Mouse (Mus musculus) MEL (cell line): ENCODE data around the gene Kif6. TPM values are rescaled to one million over a fixed set of nuclear protein-coding genes. Genes with fewer than 3 reads are reported as not detected.

ENCODE experiments used
- DNase-seq: peaks from one replicate; pipeline ENCODE4 v3.0.0; 2011; ENCODE audit warnings: low read depth, low spot score
- H3K27ac ChIP-seq: 2 replicates; pipeline ENCODE4 v1.5.1; 2012; ENCODE audit warnings: low read depth, mild to moderate bottlenecking, control low read depth, low read length, moderate library complexity; ENCODE audit not compliant: control insufficient read depth
- H3K27me3 ChIP-seq, 2 experiments: fragments of 150-350 bp in 1 of 2; sonication (generic) in 1 of 2; 2 replicates each; pipeline ENCODE4 v1.6.1; 2012; ENCODE audit warnings: low read length in 2 of 2, mild to moderate bottlenecking in 2 of 2, improper control_type of control experiment in 1 of 2, moderate library complexity in 1 of 2; ENCODE audit not compliant: insufficient read depth in 2 of 2, control insufficient read depth in 1 of 2
- H3K36me3 ChIP-seq, 2 experiments: 2 replicates each; pipeline ENCODE4 v1.6.1; 2012 to 2014; ENCODE audit warnings: low read length in 2 of 2, improper control_type of control experiment in 1 of 2, inconsistent platforms in 1 of 2, mild to moderate bottlenecking in 1 of 2; ENCODE audit not compliant: insufficient read depth in 2 of 2, control insufficient read depth in 1 of 2
- H3K4me1 ChIP-seq, 2 experiments: fragments of 150-350 bp in 1 of 2; sonication (generic) in 1 of 2; 2 replicates each; pipeline ENCODE4 v1.6.1; 2012; ENCODE audit warnings: low read length in 2 of 2, improper control_type of control experiment in 1 of 2, mild to moderate bottlenecking in 1 of 2; ENCODE audit not compliant: insufficient read depth in 2 of 2, control insufficient read depth in 1 of 2
- H3K4me3 ChIP-seq, 2 experiments: fragments of 150-350 bp in 1 of 2; sonication (generic) in 1 of 2; 2 replicates each; pipeline ENCODE4 v1.5.1; 2012; ENCODE audit warnings: low read depth in 2 of 2, low read length in 2 of 2, mild to moderate bottlenecking in 2 of 2, moderate library complexity in 2 of 2, control low read depth in 1 of 2, improper control_type of control experiment in 1 of 2; ENCODE audit not compliant: control insufficient read depth in 1 of 2, insufficient read depth in 1 of 2
- H3K79me2 ChIP-seq: 2 replicates; pipeline ENCODE4 v1.6.1; 2012; ENCODE audit warnings: mild to moderate bottlenecking, low read length, moderate library complexity; ENCODE audit not compliant: control insufficient read depth, poor library complexity, insufficient read depth
- H3K9ac ChIP-seq: 2 replicates; pipeline ENCODE4 v1.6.1; 2012; ENCODE audit warnings: low read depth, mild to moderate bottlenecking, control low read depth, low read length, moderate library complexity; ENCODE audit not compliant: control insufficient read depth, poor library complexity, severe bottlenecking
- H3K9me3 ChIP-seq: fragments of 150-350 bp; sonication (generic); replicated peaks from 2 replicates; pipeline ENCODE4 v1.6.1; 2012; ENCODE audit warnings: mild to moderate bottlenecking, low read length, improper control_type of control experiment, moderate library complexity; ENCODE audit not compliant: insufficient read depth
- CHD1 ChIP-seq: IDR thresholded peaks from 2 replicates; pipeline ENCODE4 v1.6.1; 2012; ENCODE audit warnings: low read depth, mild to moderate bottlenecking, inconsistent platforms, low read length, improper control_type of control experiment
- CTCF ChIP-seq, 3 experiments: IDR thresholded peaks in 2 of 3; conservative IDR thresholded peaks in 1 of 3; 2 replicates each; pipeline ENCODE4 v1.5.1; 2011 to 2012; ENCODE audit warnings: low read length in 3 of 3, low read depth in 2 of 3, mild to moderate bottlenecking in 2 of 3, improper control_type of control experiment in 1 of 3, inconsistent platforms in 1 of 3, mixed read lengths in 1 of 3, moderate library complexity in 1 of 3; ENCODE audit not compliant: control insufficient read depth in 1 of 3, insufficient read depth in 1 of 3, poor library complexity in 1 of 3, severe bottlenecking in 1 of 3
- ETS1 ChIP-seq: IDR thresholded peaks from 2 replicates; pipeline ENCODE4 v1.6.1; 2012; ENCODE audit warnings: low read depth, mild to moderate bottlenecking, inconsistent platforms, low read length, improper control_type of control experiment, moderate library complexity
- GABPA ChIP-seq: IDR thresholded peaks from 2 replicates; pipeline ENCODE4 v1.6.1; 2012; ENCODE audit warnings: low read depth, mild to moderate bottlenecking, inconsistent platforms, low read length, improper control_type of control experiment, moderate library complexity
- JUND ChIP-seq: IDR thresholded peaks from 2 replicates; pipeline ENCODE4 v1.6.1; 2011; ENCODE audit warnings: low read depth, mild to moderate bottlenecking, improper control_type of control experiment, low read length
- MAX ChIP-seq: IDR thresholded peaks from 2 replicates; pipeline ENCODE4 v1.6.1; 2011; ENCODE audit warnings: low read length, improper control_type of control experiment
- MAZ ChIP-seq: IDR thresholded peaks from 2 replicates; pipeline ENCODE4 v1.6.1; 2012; ENCODE audit warnings: low read depth, mild to moderate bottlenecking, inconsistent platforms, low read length, improper control_type of control experiment
- MEF2A ChIP-seq: IDR thresholded peaks from 2 replicates; pipeline ENCODE4 v1.6.1; 2014; ENCODE audit warnings: low read depth, mild to moderate bottlenecking, inconsistent platforms, low read length, improper control_type of control experiment; ENCODE audit not compliant: poor library complexity, insufficient replicate concordance, severe bottlenecking; ENCODE audit errors: extremely low read depth
- NELFE ChIP-seq: IDR thresholded peaks from 2 replicates; pipeline ENCODE4 v1.6.1; 2011; ENCODE audit warnings: low read depth, low read length, improper control_type of control experiment
- NRF1 ChIP-seq: IDR thresholded peaks from 2 replicates; pipeline ENCODE4 v1.6.1; 2014; ENCODE audit warnings: low read depth, mild to moderate bottlenecking, inconsistent platforms, low read length, improper control_type of control experiment, moderate library complexity; ENCODE audit not compliant: poor library complexity, insufficient read depth, severe bottlenecking
- POLR2AphosphoS2 ChIP-seq: IDR thresholded peaks from 2 replicates; pipeline ENCODE4 v1.6.1; 2011; ENCODE audit warnings: low read length, improper control_type of control experiment
- POLR2AphosphoS5 ChIP-seq: IDR thresholded peaks from 2 replicates; pipeline ENCODE4 v1.6.1; 2012; ENCODE audit warnings: low read depth, borderline replicate concordance, mild to moderate bottlenecking, inconsistent platforms, low read length, moderate library complexity, mixed read lengths
- RAD21 ChIP-seq: IDR thresholded peaks from 2 replicates; pipeline ENCODE4 v1.6.1; 2011; ENCODE audit warnings: mild to moderate bottlenecking, low read depth, low read length, improper control_type of control experiment
- RCOR1 ChIP-seq: IDR thresholded peaks from 2 replicates; pipeline ENCODE4 v1.6.1; 2012; ENCODE audit warnings: low read depth, mild to moderate bottlenecking, inconsistent platforms, low read length, improper control_type of control experiment
- SIN3A ChIP-seq: IDR thresholded peaks from 2 replicates; pipeline ENCODE4 v1.6.1; 2012; ENCODE audit warnings: low read length, improper control_type of control experiment, inconsistent platforms
- SMC3 ChIP-seq: IDR thresholded peaks from 2 replicates; pipeline ENCODE4 v1.6.1; 2011; ENCODE audit warnings: low read depth, low read length, improper control_type of control experiment
- TAL1 ChIP-seq: IDR thresholded peaks from 2 replicates; pipeline ENCODE4 v1.6.1; 2012; ENCODE audit warnings: mild to moderate bottlenecking, inconsistent platforms, low read length, moderate library complexity, mixed read lengths
- TCF12 ChIP-seq: IDR thresholded peaks from 2 replicates; pipeline ENCODE4 v1.6.1; 2014; ENCODE audit warnings: low read depth, mild to moderate bottlenecking, inconsistent platforms, low read length, improper control_type of control experiment, moderate library complexity
- USF1 ChIP-seq: IDR thresholded peaks from 2 replicates; pipeline ENCODE4 v1.6.1; 2014; ENCODE audit warnings: low read depth, mild to moderate bottlenecking, inconsistent platforms, low read length, improper control_type of control experiment, moderate library complexity
- ZC3H11A ChIP-seq: IDR thresholded peaks from 2 replicates; pipeline ENCODE4 v1.6.1; 2012; ENCODE audit warnings: low read depth, mild to moderate bottlenecking, inconsistent platforms, low read length, improper control_type of control experiment
- ZMIZ1 ChIP-seq: IDR thresholded peaks from 2 replicates; pipeline ENCODE4 v1.6.1; 2012; ENCODE audit warnings: low read depth, mild to moderate bottlenecking, inconsistent platforms, low read length, improper control_type of control experiment, moderate library complexity
- polyA plus RNA-seq, 2 experiments: library from polyadenylated mRNA; stranded (reverse) in 1 of 2; unstranded in 1 of 2; fragments of >175 nt in 1 of 2; fragments of >200 nt in 1 of 2; gene quantifications; 2 replicates each; pipeline versions ENCODE4 v1.2.1 to v1.2.4; 2012; ENCODE audit warnings: low replicate concordance in 2 of 2, low read depth in 1 of 2; ENCODE audit not compliant: insufficient read length in 2 of 2, insufficient read depth in 1 of 2, missing spikeins in 1 of 2
- total RNA-seq: library from RNA; depleted of rRNA; stranded (reverse); fragments of 300-350 nt; gene quantifications from 2 replicates; pipeline ENCODE4 v1.2.3, GENCODE M21; 2012

The Kif6 gene
- total and polyA plus RNA-seq, 3 experiments, result not detected

DNA sequence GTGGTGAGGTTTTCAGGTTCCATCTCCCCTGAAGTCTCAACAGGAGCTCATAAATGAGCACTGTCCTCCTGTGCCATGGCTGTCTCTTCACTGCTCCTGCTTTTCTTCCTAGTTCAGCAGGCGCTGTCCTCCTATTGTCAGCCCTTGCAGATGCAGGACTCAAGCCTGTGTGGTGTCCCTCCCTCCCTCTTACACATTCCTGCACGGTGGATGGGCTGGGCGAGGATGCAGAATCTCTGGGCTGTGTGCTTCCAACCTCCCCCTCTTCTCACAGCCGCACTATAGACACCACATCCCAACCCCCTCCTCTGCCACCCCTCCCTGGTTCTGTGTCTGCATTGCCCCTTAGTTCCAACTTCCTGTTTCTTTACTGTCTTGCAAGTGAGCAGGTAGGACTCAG is 240.8 kb downstream of the Kif6 start:
- Histone ChIP-seq H3K27ac (no peak overlapping the region), H3K79me2 (no peaks in the 10 kb centered on the region)
- no peak for TF ChIP-seq RAD21
- no peak for TF ChIP-seq POLR2AphosphoS5
- TF ChIP-seq ZMIZ1, result no peak
- TF ChIP-seq SIN3A, result no peak
- no peak for TF ChIP-seq CTCF (IDR thresholded peaks at IDR 0.05 in 2 of 3, conservative IDR thresholded peaks at IDR 0.05 in 1 of 3; ENCODE audit: control insufficient read depth in 1 of 3, insufficient read depth in 1 of 3, low read depth in 2 of 3, low read length in 3 of 3, poor library complexity in 1 of 3, severe bottlenecking in 1 of 3)
- no peak for TF ChIP-seq NRF1
- no peak for TF ChIP-seq SMC3
- TF ChIP-seq ETS1, result no peak
- TF ChIP-seq RCOR1, result no peak
- TF ChIP-seq GABPA, result no peak
- TF ChIP-seq TAL1, result no peak
- TF ChIP-seq POLR2AphosphoS2, result no peak
- TF ChIP-seq MAZ, result no peak
- TF ChIP-seq, all 39 proteins: peak for 0
- DNase-seq, result no peak
- Histone ChIP-seq H3K4me1 (no peaks in the 10 kb centered on the region), H3K9ac (no peak overlapping the region), H3K4me3 (no peak overlapping the region), H3K36me3 (no peaks in the 10 kb centered on the region), H3K27me3 (no peaks in the 10 kb centered on the region), H3K9me3 (no peaks in the 10 kb centered on the region)

GRCm38 (mm10) chr17:49860057-49860816 is 245.3 kb downstream of the Kif6 start:
- no peak overlapping the region for H3K27ac ChIP-seq
- no peak overlapping the region for H3K9ac ChIP-seq
- no peaks in the 10 kb centered on the region for H3K36me3 ChIP-seq
- TF ChIP-seq ZC3H11A, result no peak
- no peak for TF ChIP-seq MEF2A
- TF ChIP-seq JUND, result no peak
- TF ChIP-seq USF1, result no peak
- no peak for TF ChIP-seq MAX
- TF ChIP-seq CHD1, result no peak
- TF ChIP-seq NELFE, result no peak
- no peak for TF ChIP-seq TCF12
- no peak for TF ChIP-seq SMC3
- no peak for TF ChIP-seq NRF1
- no peak for TF ChIP-seq ETS1
- TF ChIP-seq TAL1, result no peak
- TF ChIP-seq, all 39 proteins: peak for 0
- Histone ChIP-seq H3K9me3 (no peaks in the 10 kb centered on the region), H3K4me3 (no peak overlapping the region), H3K4me1 (no peaks in the 10 kb centered on the region), H3K79me2 (no peaks in the 10 kb centered on the region), H3K27me3 (no peaks in the 10 kb centered on the region)
- DNase-seq, result no peak
